Comparison of ENCODE assay signal across 13 mouse cellular contexts in genomic region chr13:73141302-73141701, GRCm38 (mm10).
"Had no signal": no experiment of that assay in that cellular context is flagged by ENCODE, and none has a peak within 500 bp of the region (broad histone marks: within the 10 kb centered on the region; RNA-seq: fewer than 3 reads in every experiment).

No protein-coding gene starts in this region.

- DNase-seq: kidney, postnatal 25 days; layer of hippocampus, postnatal 36 days; liver, embryonic 13.5 days; lung, adult 2 months; lung, postnatal 14 days; lung, postnatal 4 days; midbrain, embryonic 14.5 days; thymus, adult 2 months; thymus, postnatal 14 days; thymus, postnatal 4 days had no signal

- H3K27me3 ChIP-seq: liver, embryonic 13.5 days had no signal

- H3K4me2 ChIP-seq: liver, embryonic 13.5 days; midbrain, embryonic 11.5 days had no signal

- H3K4me1 ChIP-seq: liver, embryonic 13.5 days had no signal

- H3K36me3 ChIP-seq: liver, embryonic 13.5 days had no signal

- H3K27ac ChIP-seq: kidney, postnatal 0 days; left cerebral cortex, adult 2 months; liver, embryonic 13.5 days had no signal

- H3K9ac ChIP-seq: liver, embryonic 13.5 days had no signal

- H3K4me3 ChIP-seq: left cerebral cortex, adult 2 months; liver, embryonic 13.5 days had no signal
